Mouse (Mus musculus) C2C12 (cell line): Measurements from ENCODE around the gene Egr4.

ENCODE experiments used
- CEBPB ChIP-seq: IDR thresholded peaks from one replicate; pipeline ENCODE4 v1.6.1; 2011; ENCODE audit warnings: low read depth, mild to moderate bottlenecking, control low read depth, moderate library complexity
- CTCF ChIP-seq: IDR thresholded peaks from one replicate; pipeline ENCODE4 v1.5.1; 2011; ENCODE audit not compliant: control insufficient read depth, insufficient read depth, insufficient read length
- FOSL1 ChIP-seq: IDR thresholded peaks from one replicate; pipeline ENCODE4 v1.8.0; 2011; ENCODE audit warnings: mild to moderate bottlenecking, low read length; ENCODE audit not compliant: poor library complexity, insufficient read depth, severe bottlenecking
- MAX ChIP-seq: IDR thresholded peaks from one replicate; pipeline ENCODE4 v1.6.1; 2011; ENCODE audit warnings: mild to moderate bottlenecking, control low read depth
- MYOD1 ChIP-seq: IDR thresholded peaks from one replicate; pipeline ENCODE4 v1.6.1; 2011; ENCODE audit warnings: low read depth; ENCODE audit not compliant: control insufficient read depth, insufficient read length
- MYOG ChIP-seq: IDR thresholded peaks from one replicate; pipeline ENCODE4 v1.6.1; 2011; ENCODE audit not compliant: control insufficient read depth, insufficient read length; ENCODE audit errors: extremely low read depth
- USF1 ChIP-seq: IDR thresholded peaks from one replicate; pipeline ENCODE4 v1.6.1; 2011; ENCODE audit warnings: low read depth, mild to moderate bottlenecking, control low read depth, moderate library complexity

GRCm38 (mm10) chr6:85502911-85503250, 10.5 kb downstream of the Egr4 start, which contains the start of gene Fbxo41:
- TF ChIP-seq CTCF (no peak), USF1 (no peak), MAX (no peak), CEBPB (no peak), MYOD1 (no peak), FOSL1 (no peak), MYOG (no peak)
